Mouse (Mus musculus): Measurements from ENCODE around the gene Clec1b. TPM values are rescaled to one million over a fixed set of nuclear protein-coding genes. Genes with fewer than 3 reads are reported as not detected.

Clec1b gene
- polyA plus RNA-seq (2017; shearing (Covaris generic)) = 0.09 TPM

GRCm38 (mm10) chr6:129396997-129397396, at the start of gene Clec1b:
Clec1b (plus strand) TSS chr6:129397297.

DNA sequence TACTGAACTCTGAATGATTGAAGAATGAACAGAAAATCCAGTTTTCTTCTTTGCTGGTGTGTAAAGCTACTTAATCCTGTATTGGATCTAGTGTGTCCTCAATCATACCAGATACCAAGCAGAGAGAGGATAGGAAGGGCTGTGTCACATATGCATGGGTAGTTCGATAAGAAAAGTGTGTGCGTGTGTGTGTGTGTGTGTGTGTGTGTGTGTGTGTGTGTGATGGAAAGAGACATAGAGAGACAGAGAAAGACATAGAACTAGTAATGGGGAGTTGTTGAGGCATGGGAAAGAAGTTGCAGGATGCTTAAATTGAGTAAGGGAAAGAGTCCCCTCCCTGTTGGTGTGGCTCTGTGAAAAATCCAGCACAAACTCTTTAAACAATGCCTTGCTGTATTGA, 11.3 kb upstream of the Clec1b start, which contains the start of gene Clec12b:
TSS of gene Clec12b (minus strand) at position 101 of the 400 bp plus-strand sequence.

DNA sequence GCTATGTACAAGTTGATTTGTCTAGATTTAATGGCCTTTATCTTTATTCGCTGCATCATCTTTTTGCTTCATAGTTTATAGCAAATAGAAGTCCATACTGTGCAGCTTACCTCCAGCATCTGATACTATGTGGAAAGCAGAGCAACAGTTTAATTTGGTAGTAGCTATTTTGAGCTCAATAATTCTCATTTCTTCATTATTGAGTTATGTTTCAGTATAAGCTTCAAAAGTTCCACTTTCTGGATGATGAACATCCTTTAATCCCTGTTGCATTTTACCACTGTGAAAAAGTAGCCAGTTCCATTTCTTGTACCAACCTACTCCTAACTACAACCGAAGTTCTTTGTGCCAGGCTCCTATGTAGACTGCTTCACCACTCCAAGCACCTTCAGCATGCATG, 11.5 kb downstream of the Clec1b start, which contains the start of gene Clec9a:
TSS of gene Clec9a (plus strand) at position 301 of the 400 bp plus-strand sequence.

GRCm38 (mm10) chr6:129451411-129452039, 54.4 kb downstream of the Clec1b start, which contains the start of gene Clec1a:
Clec1a (minus strand) TSS chr6:129452000.

Other genes starting within 250 kb of the Clec1b start
- 25.9 TPM for gene Clec2d, start 216.7 kb upstream of the Clec1b start, polyA plus RNA-seq (2017; shearing (Covaris generic))
- gene Cd69, start 121.9 kb upstream of the Clec1b start, polyA plus RNA-seq (2017; shearing (Covaris generic)) = 808 TPM
- not detected for gene 4922502D21Rik, start 65.5 kb upstream of the Clec1b start, polyA plus RNA-seq (2017; shearing (Covaris generic))
- not detected for gene Clec12a, start 54.6 kb upstream of the Clec1b start, polyA plus RNA-seq (2017; shearing (Covaris generic))
- gene Clec12b, start 11.4 kb upstream of the Clec1b start, polyA plus RNA-seq (2017; shearing (Covaris generic)) = not detected
- not detected for gene Clec9a, start 11.6 kb downstream of the Clec1b start, polyA plus RNA-seq (2017; shearing (Covaris generic))
- gene Clec1a, start 54.7 kb downstream of the Clec1b start, polyA plus RNA-seq (2017; shearing (Covaris generic)) = not detected
- 0.10 TPM for gene Olr1, start 109.9 kb downstream of the Clec1b start, polyA plus RNA-seq (2017; shearing (Covaris generic))
- not detected for gene Tmem52b, start 115.3 kb downstream of the Clec1b start, polyA plus RNA-seq (2017; shearing (Covaris generic))
- gene Gabarapl1, start 135.9 kb downstream of the Clec1b start, polyA plus RNA-seq (2017; shearing (Covaris generic)) = 33.1 TPM
- 0.51 TPM for gene Klre1, start 180.6 kb downstream of the Clec1b start, polyA plus RNA-seq (2017; shearing (Covaris generic))
- gene Klrd1, start 194.5 kb downstream of the Clec1b start, polyA plus RNA-seq (2017; shearing (Covaris generic)) = 29.8 TPM
- gene Klrk1, start 226.6 kb downstream of the Clec1b start, polyA plus RNA-seq (2017; shearing (Covaris generic)) = 82.6 TPM
- gene Klrc3, start 246.0 kb downstream of the Clec1b start, polyA plus RNA-seq (2017; shearing (Covaris generic)) = not detected

Data from effector memory CD4-positive, alpha-beta T cell, adult 5 months (primary cell).